Mouse (Mus musculus) CH12.LX (cell line): ENCODE measurements around the gene Ctbs. TPM values are rescaled to one million over a fixed set of nuclear protein-coding genes. Genes with fewer than 3 reads are reported as not detected.
A peak's percentile ranks its signal among the peaks of the same experiment; 100 is the strongest.

Experiments used
- DNase-seq: peaks from one replicate; pipeline ENCODE4 v3.0.0-alpha.2; 2013; ENCODE audit errors: extremely low read depth
- H3K27ac ChIP-seq: 2 replicates; pipeline ENCODE4 v1.5.1; 2012; ENCODE audit warnings: low read depth, mild to moderate bottlenecking, control low read depth, moderate library complexity; ENCODE audit not compliant: insufficient read depth
- H3K27me3 ChIP-seq: replicated peaks from 2 replicates; pipeline ENCODE3; 2012; ENCODE audit warnings: inconsistent platforms
- H3K36me3 ChIP-seq, 2 experiments: replicated peaks in 1 of 2; 2 replicates each; pipeline versions ENCODE3 to v1.6.1; 2012; ENCODE audit warnings: inconsistent platforms in 1 of 2, low read length in 1 of 2, mild to moderate bottlenecking in 1 of 2, mixed read lengths in 1 of 2, moderate library complexity in 1 of 2; ENCODE audit not compliant: control insufficient read depth in 1 of 2, insufficient read depth in 1 of 2
- H3K4me1 ChIP-seq, 2 experiments: 2 replicates each; pipeline ENCODE4 v1.6.1; 2012; ENCODE audit warnings: inconsistent platforms in 1 of 2, moderate library complexity in 1 of 2; ENCODE audit not compliant: insufficient read depth in 2 of 2, control insufficient read depth in 1 of 2
- H3K4me2 ChIP-seq: 2 replicates; pipeline ENCODE4 v1.6.1; 2012; ENCODE audit warnings: low read depth, mild to moderate bottlenecking, control low read depth; ENCODE audit not compliant: poor library complexity, insufficient read depth, severe bottlenecking
- H3K4me3 ChIP-seq, 3 experiments: fragments of 150-350 bp in 1 of 3; sonication (generic) in 1 of 3; replicated peaks in 1 of 3; 2 replicates each; pipeline versions ENCODE3 to v1.5.1; 2011 to 2012; ENCODE audit warnings: low read depth in 2 of 3, low read length in 2 of 3, mild to moderate bottlenecking in 2 of 3, moderate library complexity in 2 of 3, control low read depth in 1 of 3, improper control_type of control experiment in 1 of 3, inconsistent platforms in 1 of 3, mixed read lengths in 1 of 3; ENCODE audit not compliant: poor library complexity in 1 of 3
- H3K79me2 ChIP-seq: replicated peaks from 2 replicates; pipeline ENCODE4 v1.6.1; 2012; ENCODE audit warnings: mild to moderate bottlenecking, moderate library complexity; ENCODE audit not compliant: control insufficient read depth, poor library complexity, insufficient read depth, severe bottlenecking; ENCODE audit errors: extremely low read depth
- H3K9ac ChIP-seq: 2 replicates; pipeline ENCODE4 v1.6.1; 2012; ENCODE audit warnings: low read depth, mild to moderate bottlenecking, control low read depth, moderate library complexity; ENCODE audit not compliant: insufficient read depth
- H3K9me3 ChIP-seq: replicated peaks from 2 replicates; pipeline ENCODE3; 2012; ENCODE audit warnings: low read length, inconsistent platforms, mixed read lengths
- BHLHE40 ChIP-seq: IDR thresholded peaks from 2 replicates; pipeline ENCODE4 v1.6.1; 2011; ENCODE audit warnings: mild to moderate bottlenecking, low read depth, low read length, improper control_type of control experiment
- CHD1 ChIP-seq: IDR thresholded peaks from 2 replicates; pipeline ENCODE4 v1.6.1; 2012; ENCODE audit warnings: low read depth, low read length, improper control_type of control experiment, inconsistent platforms
- CHD2 ChIP-seq: IDR thresholded peaks from 2 replicates; pipeline ENCODE4 v1.6.1; 2011; ENCODE audit warnings: low read length, improper control_type of control experiment
- CTCF ChIP-seq, 2 experiments: IDR thresholded peaks in 1 of 2; conservative IDR thresholded peaks in 1 of 2; 2 replicates each; pipeline ENCODE4 v1.5.1; 2011 to 2012; ENCODE audit warnings: low read depth in 2 of 2, low read length in 2 of 2, improper control_type of control experiment in 1 of 2, inconsistent platforms in 1 of 2, mild to moderate bottlenecking in 1 of 2, moderate library complexity in 1 of 2
- E2F4 ChIP-seq: IDR thresholded peaks from 2 replicates; pipeline ENCODE4 v1.6.1; 2011; ENCODE audit warnings: low read depth, low read length, improper control_type of control experiment; ENCODE audit not compliant: insufficient replicate concordance
- ELF1 ChIP-seq: IDR thresholded peaks from 2 replicates; pipeline ENCODE4 v1.6.1; 2014; ENCODE audit warnings: low read depth, mild to moderate bottlenecking, inconsistent platforms, low read length, improper control_type of control experiment
- EP300 ChIP-seq: IDR thresholded peaks from 2 replicates; pipeline ENCODE4 v1.6.1; 2011; ENCODE audit warnings: low read length, improper control_type of control experiment
- HCFC1 ChIP-seq: IDR thresholded peaks from 2 replicates; pipeline ENCODE4 v1.6.1; 2012; ENCODE audit warnings: low read depth, mild to moderate bottlenecking, inconsistent platforms, low read length, improper control_type of control experiment
- IRF4 ChIP-seq: IDR thresholded peaks from 2 replicates; pipeline ENCODE4 v1.6.1; 2014; ENCODE audit warnings: low read depth, mild to moderate bottlenecking, inconsistent platforms, low read length, improper control_type of control experiment
- JUND ChIP-seq: conservative IDR thresholded peaks from 2 replicates; pipeline ENCODE4 v1.6.1; 2011; ENCODE audit warnings: low read depth, low read length, improper control_type of control experiment
- KAT2A ChIP-seq: IDR thresholded peaks from 2 replicates; pipeline ENCODE4 v1.6.1; 2012; ENCODE audit warnings: low read length, improper control_type of control experiment, inconsistent platforms; ENCODE audit not compliant: insufficient replicate concordance
- MAFK ChIP-seq: IDR thresholded peaks from 2 replicates; pipeline ENCODE4 v1.6.1; 2011; ENCODE audit warnings: low read length, improper control_type of control experiment; ENCODE audit not compliant: insufficient replicate concordance
- MAX ChIP-seq: IDR thresholded peaks from 2 replicates; pipeline ENCODE4 v1.6.1; 2011; ENCODE audit warnings: low read length, improper control_type of control experiment
- MAZ ChIP-seq: IDR thresholded peaks from 2 replicates; pipeline ENCODE4 v1.6.1; 2012; ENCODE audit warnings: low read depth, mild to moderate bottlenecking, inconsistent platforms, low read length, improper control_type of control experiment, moderate library complexity
- MEF2A ChIP-seq: IDR thresholded peaks from 2 replicates; pipeline ENCODE4 v1.6.1; 2014; ENCODE audit warnings: low read depth, mild to moderate bottlenecking, inconsistent platforms, low read length, improper control_type of control experiment, borderline replicate concordance
- MXI1 ChIP-seq: IDR thresholded peaks from 2 replicates; pipeline ENCODE4 v1.6.1; 2011; ENCODE audit warnings: mild to moderate bottlenecking, low read depth, low read length, improper control_type of control experiment
- MYC ChIP-seq: IDR thresholded peaks from 2 replicates; pipeline ENCODE4 v1.6.1; 2011; ENCODE audit warnings: low read depth, mild to moderate bottlenecking, improper control_type of control experiment, low read length
- NELFE ChIP-seq: IDR thresholded peaks from 2 replicates; pipeline ENCODE4 v1.6.1; 2011; ENCODE audit warnings: low read depth, low read length, improper control_type of control experiment
- NRF1 ChIP-seq: IDR thresholded peaks from 2 replicates; pipeline ENCODE4 v1.6.1; 2014; ENCODE audit warnings: low read depth, mild to moderate bottlenecking, inconsistent platforms, low read length, improper control_type of control experiment, moderate library complexity
- PAX5 ChIP-seq: IDR thresholded peaks from 2 replicates; pipeline ENCODE4 v1.6.1; 2012; ENCODE audit warnings: low read length, inconsistent platforms, mixed read lengths
- POLR2A ChIP-seq: IDR thresholded peaks from 2 replicates; pipeline ENCODE4 v1.6.1; 2011; ENCODE audit warnings: low read depth, mild to moderate bottlenecking, improper control_type of control experiment, low read length
- POLR2AphosphoS2 ChIP-seq: IDR thresholded peaks from 2 replicates; pipeline ENCODE4 v1.6.1; 2011; ENCODE audit warnings: low read depth, low read length, improper control_type of control experiment
- RAD21 ChIP-seq: IDR thresholded peaks from 2 replicates; pipeline ENCODE4 v1.6.1; 2011; ENCODE audit warnings: low read depth, mild to moderate bottlenecking, low read length, improper control_type of control experiment, moderate library complexity
- SIN3A ChIP-seq: IDR thresholded peaks from 2 replicates; pipeline ENCODE4 v1.6.1; 2012; ENCODE audit warnings: low read length, improper control_type of control experiment, inconsistent platforms
- TBP ChIP-seq: conservative IDR thresholded peaks from 2 replicates; pipeline ENCODE4 v1.6.1; 2011; ENCODE audit warnings: low read depth, low read length, improper control_type of control experiment
- TCF12 ChIP-seq: IDR thresholded peaks from 2 replicates; pipeline ENCODE4 v1.6.1; 2014; ENCODE audit warnings: low read depth, mild to moderate bottlenecking, inconsistent platforms, low read length, improper control_type of control experiment
- UBTF ChIP-seq: IDR thresholded peaks from 2 replicates; pipeline ENCODE4 v1.6.1; 2012; ENCODE audit warnings: low read depth, mild to moderate bottlenecking, inconsistent platforms, low read length, improper control_type of control experiment, moderate library complexity
- ZC3H11A ChIP-seq: IDR thresholded peaks from 2 replicates; pipeline ENCODE4 v1.6.1; 2012; ENCODE audit warnings: low read depth, mild to moderate bottlenecking, inconsistent platforms, low read length, improper control_type of control experiment
- ZMIZ1 ChIP-seq: IDR thresholded peaks from 2 replicates; pipeline ENCODE4 v1.6.1; 2012; ENCODE audit warnings: low read depth, mild to moderate bottlenecking, inconsistent platforms, low read length, improper control_type of control experiment
- ZNF384 ChIP-seq: IDR thresholded peaks from 2 replicates; pipeline ENCODE4 v1.6.1; 2012; ENCODE audit warnings: low read depth, low read length, improper control_type of control experiment, inconsistent platforms
- dilution Hi-C: fragments of 300-500 bp; cut with MboI; formaldehyde crosslinking; loops from 2 replicates; pipeline ENCODE4 v1.14.3; 2020; ENCODE audit warnings: low sequenced_read_pairs; ENCODE audit not compliant: extremely low pct_unique_long_range_greater_than_20kb, extremely low pct_ligation_motif_present
- in situ Hi-C: fragments of 300-500 bp; cut with MboI; formaldehyde crosslinking; loops from 3 replicates; pipeline ENCODE4 v1.14.3; 2019; ENCODE audit warnings: low sequenced_read_pairs, low pct_ligation_motif_present, low pct_unique_long_range_greater_than_20kb, mixed read lengths
- polyA plus RNA-seq: library from polyadenylated mRNA; unstranded; fragments of >175 nt; gene quantifications from 2 replicates; pipeline ENCODE4 v1.2.1, GENCODE M21; 2012; ENCODE audit warnings: low read depth; ENCODE audit not compliant: insufficient read length
- total RNA-seq, 2 experiments: library from RNA; depleted of rRNA; stranded (reverse); fragments of 300-350 nt in 1 of 2; fragments of >200 nt in 1 of 2; gene quantifications; 2 replicates each; pipeline ENCODE4 v1.2.3; 2012 to 2014

The Ctbs gene
- total and polyA plus RNA-seq, 3 experiments: 21.4 to 48.8 (median 33.5) TPM

GRCm38 (mm10) chr3:146448969-146449368, 626 bp upstream of the Ctbs start:
- H3K27me3 ChIP-seq: no peaks in the 10 kb centered on the region
- dilution Hi-C loops (no loop called here), in situ Hi-C loops (no loop called here)
- H3K9ac ChIP-seq: no peak overlapping the region
- no peak overlapping the region for H3K27ac ChIP-seq
- peaks cover 9 to 21% of the 10 kb centered on the region in 2 experiments for H3K4me1 ChIP-seq
- no peak overlapping the region for H3K4me2 ChIP-seq
- H3K79me2 ChIP-seq: peaks cover 3% of the 10 kb centered on the region; the same call in 1 of the 2 replicates
- DNase-seq: no peak
- TF ChIP-seq TBP (no peak), SIN3A (no peak), EP300 (no peak), POLR2A (no peak), MEF2A (no peak), E2F4 (no peak), TCF12 (no peak), JUND (no peak), KAT2A (no peak), NRF1 (no peak)
- H3K36me3 ChIP-seq: peaks cover 0 to 12% of the 10 kb centered on the region in 2 experiments
- H3K9me3 ChIP-seq: no peaks in the 10 kb centered on the region
- no peak overlapping the region for H3K4me3 ChIP-seq

DNA sequence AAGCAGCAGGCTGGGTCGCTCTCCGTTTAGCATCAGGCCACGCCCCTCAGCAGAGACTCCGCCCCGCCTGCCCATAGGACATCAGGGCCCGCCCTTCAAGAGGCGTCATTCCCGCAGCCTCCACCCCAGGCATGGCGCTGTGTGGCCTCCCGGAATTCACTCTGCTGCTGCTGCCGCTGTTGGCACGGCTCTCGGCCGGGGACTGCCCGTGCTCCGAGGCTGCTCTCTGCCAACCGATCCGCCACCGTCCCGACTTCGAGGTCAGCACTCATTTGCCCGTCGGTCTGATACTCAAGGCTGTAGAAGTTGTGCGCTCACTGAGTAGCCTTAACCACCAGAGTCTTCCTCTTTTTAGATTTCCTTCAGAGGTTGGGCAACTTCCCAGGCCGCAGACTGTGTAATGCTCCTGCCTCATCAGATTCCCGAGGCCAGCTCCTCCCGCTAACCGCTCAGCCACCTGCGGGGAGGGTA, 811 bp downstream of the Ctbs start:
- no peaks in the 10 kb centered on the region for H3K9me3 ChIP-seq
- peak overlapping the region; percentile 91 for H3K4me2 ChIP-seq
- peaks cover 9 to 21% of the 10 kb centered on the region in 2 experiments for H3K4me1 ChIP-seq
- TF ChIP-seq RAD21 (no peak), E2F4 (no peak), NRF1 (peak; percentile 37; the same call in 1 of the 2 replicates), PAX5 (no peak), MYC (peak; percentile 44; the same call in 1 of the 2 replicates), MEF2A (peak; percentile 73), HCFC1 (peak; percentile 69), CHD1 (peak; percentile 23; the same call in 1 of the 2 replicates), POLR2AphosphoS2 (peak; percentile 92), ZMIZ1 (peak; percentile 95; the same call in 1 of the 2 replicates), IRF4 (peak; percentile 50), TBP (peak; percentile 72), ZC3H11A (no peak), NELFE (peak; percentile 99), CTCF (conservative IDR thresholded peaks at IDR 0.05 in 1 of 2, IDR thresholded peaks at IDR 0.05 in 1 of 2; ENCODE audit: low read depth in 2 of 2, low read length in 2 of 2) (peak in 1 of 2 experiments; percentile 32; a peak in 2 of 4 replicates), SIN3A (peak; percentile 93), MAZ (peak; percentile 56; the same call in 1 of the 2 replicates), ZNF384 (no peak), TCF12 (peak; percentile 97), KAT2A (no peak), MAFK (no peak), BHLHE40 (peak; percentile 29), UBTF (peak; percentile 65; the same call in 1 of the 2 replicates), MXI1 (peak; percentile 94), CHD2 (0 out of 2 replicates have a peak, but pooled peaks have one; percentile 13), MAX (peak; percentile 54; the same call in 1 of the 2 replicates), ELF1 (peak; percentile 70), POLR2A (peak; percentile 99)
- H3K9ac ChIP-seq: peak overlapping the region; percentile 77
- dilution Hi-C loops (no loop called here), in situ Hi-C loops (no loop called here)
- peak overlapping the region; percentile 29; the same call in 1 of the 2 replicates for H3K27ac ChIP-seq
- H3K27me3 ChIP-seq: no peaks in the 10 kb centered on the region
- DNase-seq: peak; percentile 99
- peak overlapping the region; percentile 64 to 91 (median 89) for H3K4me3 ChIP-seq
- peaks cover 2 to 25% of the 10 kb centered on the region in 2 experiments for H3K36me3 ChIP-seq
- peaks cover 3% of the 10 kb centered on the region; the same call in 1 of the 2 replicates for H3K79me2 ChIP-seq
